Mouse (Mus musculus) olfactory bulb, adult 2 months (tissue): Measurements from ENCODE around the gene Ncam2.

Experiments
- CTCF ChIP-seq: fragments of 200-500 bp; IDR thresholded peaks from 2 replicates; pipeline ENCODE4 v1.5.1; 2012; ENCODE audit warnings: low read depth, mild to moderate bottlenecking, low read length, moderate library complexity; ENCODE audit not compliant: insufficient read depth
- POLR2A ChIP-seq: fragments of 200-500 bp; IDR thresholded peaks from 2 replicates; pipeline ENCODE4 v1.6.1; 2012; ENCODE audit warnings: mild to moderate bottlenecking, low read depth, low read length, moderate library complexity; ENCODE audit not compliant: insufficient read depth

GRCm38 (mm10) chr16:81536230-81536629 lies 335.7 kb downstream of the Ncam2 start:
- TF ChIP-seq CTCF (no peak), POLR2A (no peak)
